Mouse (Mus musculus) brain, embryonic 14.5 days (tissue): ENCODE data around the gene Pex14.

ENCODE experiments used
- CTCF ChIP-seq: fragments of 200-500 bp; IDR thresholded peaks from 2 replicates; pipeline ENCODE4 v1.5.1; 2012; ENCODE audit warnings: inconsistent platforms, mild to moderate bottlenecking, moderate library complexity, borderline replicate concordance; ENCODE audit not compliant: insufficient read depth, insufficient read length; ENCODE audit errors: extremely low read depth
- POLR2A ChIP-seq: fragments of 200-500 bp; IDR thresholded peaks from 2 replicates; pipeline ENCODE4 v1.6.1; 2012; ENCODE audit warnings: mild to moderate bottlenecking, inconsistent platforms, borderline replicate concordance; ENCODE audit not compliant: poor library complexity, insufficient read depth, insufficient read length, severe bottlenecking; ENCODE audit errors: extremely low read depth

DNA sequence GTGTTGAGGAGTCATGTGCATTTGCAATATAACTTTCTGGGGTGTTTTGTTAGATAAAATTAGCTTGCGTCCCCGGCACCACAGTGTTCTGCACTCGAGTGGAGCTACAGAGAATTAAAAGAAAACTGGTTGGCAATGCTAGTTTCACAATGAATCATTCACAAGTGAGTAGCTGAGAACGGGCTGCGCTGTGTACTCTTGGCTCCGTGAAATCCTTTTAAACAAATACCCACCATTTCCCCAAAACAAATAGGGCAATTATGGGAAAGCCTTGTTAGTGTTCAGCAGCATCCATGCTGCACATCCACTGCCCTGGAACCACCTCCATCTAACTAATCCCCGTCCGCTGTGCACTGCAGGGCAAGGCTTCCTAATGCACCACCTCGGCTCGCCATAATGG lies 74.4 kb downstream of the Pex14 start:
- no peak for TF ChIP-seq CTCF
- TF ChIP-seq POLR2A, result no peak
